Mouse (Mus musculus) MEL (cell line): ENCODE measurements around the gene Yipf3.

ENCODE experiments used
- CHD1 ChIP-seq: IDR thresholded peaks from 2 replicates; pipeline ENCODE4 v1.6.1; 2012; ENCODE audit warnings: low read depth, mild to moderate bottlenecking, inconsistent platforms, low read length, improper control_type of control experiment
- CHD2 ChIP-seq: IDR thresholded peaks from 2 replicates; pipeline ENCODE4 v1.6.1; 2011; ENCODE audit warnings: low read length, improper control_type of control experiment
- CTCF ChIP-seq, 3 experiments: IDR thresholded peaks in 2 of 3; conservative IDR thresholded peaks in 1 of 3; 2 replicates each; pipeline ENCODE4 v1.5.1; 2011 to 2012; ENCODE audit warnings: low read length in 3 of 3, low read depth in 2 of 3, mild to moderate bottlenecking in 2 of 3, improper control_type of control experiment in 1 of 3, inconsistent platforms in 1 of 3, mixed read lengths in 1 of 3, moderate library complexity in 1 of 3; ENCODE audit not compliant: control insufficient read depth in 1 of 3, insufficient read depth in 1 of 3, poor library complexity in 1 of 3, severe bottlenecking in 1 of 3
- EP300 ChIP-seq, 2 experiments: IDR thresholded peaks; 2 replicates each; pipeline ENCODE4 v1.6.1; 2011; ENCODE audit warnings: improper control_type of control experiment in 2 of 2, low read length in 2 of 2, low read depth in 1 of 2, mild to moderate bottlenecking in 1 of 2
- HCFC1 ChIP-seq: IDR thresholded peaks from 2 replicates; pipeline ENCODE4 v1.6.1; 2012; ENCODE audit warnings: low read depth, mild to moderate bottlenecking, inconsistent platforms, low read length, improper control_type of control experiment, moderate library complexity
- KAT2A ChIP-seq: conservative IDR thresholded peaks from 2 replicates; pipeline ENCODE4 v1.6.1; 2012; ENCODE audit warnings: low read depth, low read length, improper control_type of control experiment, inconsistent platforms
- MAX ChIP-seq: IDR thresholded peaks from 2 replicates; pipeline ENCODE4 v1.6.1; 2011; ENCODE audit warnings: low read length, improper control_type of control experiment
- MEF2A ChIP-seq: IDR thresholded peaks from 2 replicates; pipeline ENCODE4 v1.6.1; 2014; ENCODE audit warnings: low read depth, mild to moderate bottlenecking, inconsistent platforms, low read length, improper control_type of control experiment; ENCODE audit not compliant: poor library complexity, insufficient replicate concordance, severe bottlenecking; ENCODE audit errors: extremely low read depth
- MXI1 ChIP-seq: IDR thresholded peaks from 2 replicates; pipeline ENCODE4 v1.6.1; 2011; ENCODE audit warnings: mild to moderate bottlenecking, low read depth, low read length, improper control_type of control experiment
- MYC ChIP-seq: IDR thresholded peaks from 2 replicates; pipeline ENCODE4 v1.6.1; 2011; ENCODE audit warnings: low read depth, mild to moderate bottlenecking, low read length, improper control_type of control experiment, moderate library complexity
- NELFE ChIP-seq: IDR thresholded peaks from 2 replicates; pipeline ENCODE4 v1.6.1; 2011; ENCODE audit warnings: low read depth, low read length, improper control_type of control experiment
- POLR2A ChIP-seq, 2 experiments: IDR thresholded peaks; 2 replicates each; pipeline ENCODE4 v1.6.1; 2011 to 2012; ENCODE audit warnings: low read length in 2 of 2, mild to moderate bottlenecking in 2 of 2, control low read depth in 1 of 2, improper control_type of control experiment in 1 of 2, low read depth in 1 of 2, moderate library complexity in 1 of 2; ENCODE audit not compliant: control insufficient read depth in 1 of 2, insufficient read depth in 1 of 2, poor library complexity in 1 of 2
- RAD21 ChIP-seq: IDR thresholded peaks from 2 replicates; pipeline ENCODE4 v1.6.1; 2011; ENCODE audit warnings: mild to moderate bottlenecking, low read depth, low read length, improper control_type of control experiment
- TBP ChIP-seq: IDR thresholded peaks from 2 replicates; pipeline ENCODE4 v1.8.0; 2011; ENCODE audit warnings: low read depth, low read length, improper control_type of control experiment

- TF ChIP-seq CTCF (IDR thresholded peaks at IDR 0.05 in 2 of 3, conservative IDR thresholded peaks at IDR 0.05 in 1 of 3; ENCODE audit: control insufficient read depth in 1 of 3, insufficient read depth in 1 of 3, low read depth in 2 of 3, low read length in 3 of 3, poor library complexity in 1 of 3, severe bottlenecking in 1 of 3) (no peak), MYC (no peak), EP300 (IDR thresholded peaks at IDR 0.05; ENCODE audit: low read depth in 1 of 2, low read length in 2 of 2) (no peak), TBP (no peak), HCFC1 (no peak), MEF2A (no peak), CHD2 (no peak), POLR2A (IDR thresholded peaks at IDR 0.05; ENCODE audit: control insufficient read depth in 1 of 2, insufficient read depth in 1 of 2, low read depth in 1 of 2, low read length in 2 of 2, poor library complexity in 1 of 2) (0 out of 4 replicates have a peak, but pooled peaks of 1 of the 2 experiments have one; percentile 7), RAD21 (no peak), MAX (no peak), MXI1 (no peak), CHD1 (no peak), NELFE (no peak), KAT2A (no peak)
These were observed 6.2 kb downstream of the Yipf3 start for GRCm38 (mm10) chr17:46254106-46254505.
